Mouse (Mus musculus) forebrain, embryonic 11.5 days (tissue): ENCODE results near the gene Nrm. TPM values are rescaled to one million over a fixed set of nuclear protein-coding genes. Genes with fewer than 3 reads are reported as not detected.

ENCODE experiments used
- ATAC-seq: fragments of 200-750 bp; cut with Nextera tagmentation; replicated peaks from 2 replicates; pipeline ENCODE4 v1.8.0; 2017; ENCODE audit warnings: moderate TSS enrichment; ENCODE audit not compliant: low FRiP score
- DNase-seq: peaks from one replicate; pipeline ENCODE4 v3.0.0-alpha.2; 2017; ENCODE audit warnings: low spot score
- H3K27ac ChIP-seq: fragments of 300-500 bp; sonication (generic); 2 replicates; pipeline ENCODE4 v1.5.1; 2014; ENCODE audit warnings: low read depth, low read length
- H3K27me3 ChIP-seq: fragments of 300-500 bp; sonication (generic); 2 replicates; pipeline ENCODE4 v1.6.1; 2014; ENCODE audit warnings: mild to moderate bottlenecking, low read length, mixed read lengths; ENCODE audit not compliant: control insufficient read depth, insufficient read depth
- H3K36me3 ChIP-seq: fragments of 300-500 bp; sonication (generic); 2 replicates; pipeline ENCODE4 v1.6.1; 2014; ENCODE audit warnings: mild to moderate bottlenecking, low read length, moderate library complexity, mixed read lengths; ENCODE audit not compliant: control insufficient read depth, insufficient read depth
- H3K4me1 ChIP-seq: fragments of 300-500 bp; sonication (generic); replicated peaks from 2 replicates; pipeline ENCODE4 v1.6.1; 2014; ENCODE audit warnings: low read length, mixed read lengths; ENCODE audit not compliant: control insufficient read depth, insufficient read depth
- H3K4me2 ChIP-seq: fragments of 300-500 bp; sonication (generic); 2 replicates; pipeline ENCODE4 v1.6.1; 2014; ENCODE audit warnings: low read depth, mild to moderate bottlenecking, low read length, moderate library complexity, mixed read lengths; ENCODE audit not compliant: severe bottlenecking
- H3K4me3 ChIP-seq: fragments of 300-500 bp; sonication (generic); 2 replicates; pipeline ENCODE4 v1.5.1; 2014; ENCODE audit warnings: low read depth, low read length
- H3K9ac ChIP-seq: fragments of 300-500 bp; sonication (generic); 2 replicates; pipeline ENCODE4 v1.6.1; 2014; ENCODE audit warnings: low read length
- H3K9me3 ChIP-seq: fragments of 300-500 bp; sonication (generic); 2 replicates; pipeline ENCODE4 v1.6.1; 2016; ENCODE audit warnings: low read length, mixed read lengths; ENCODE audit not compliant: control insufficient read depth
- WGBS: fragments of 180-500 bp; shearing (Covaris S2); extraction: QIAGEN DNeasy Blood & Tissue Kit; methylation state at CpG from one replicate; pipeline ENCODE4 v1.1.7; 2014; 5-methylcytosine and 5-hydroxymethylcytosine counted together
- polyA plus RNA-seq: library from polyadenylated mRNA; unstranded; fragments of >200 nt; fragmentation: Nextera tagmentation; extraction: Ambion mirVana; gene quantifications from 2 replicates; pipeline ENCODE4 v1.2.1, GENCODE M21; 2014

Gene Nrm
- polyA plus RNA-seq, 1 experiment from 2014 or later = 68.8 TPM

DNA sequence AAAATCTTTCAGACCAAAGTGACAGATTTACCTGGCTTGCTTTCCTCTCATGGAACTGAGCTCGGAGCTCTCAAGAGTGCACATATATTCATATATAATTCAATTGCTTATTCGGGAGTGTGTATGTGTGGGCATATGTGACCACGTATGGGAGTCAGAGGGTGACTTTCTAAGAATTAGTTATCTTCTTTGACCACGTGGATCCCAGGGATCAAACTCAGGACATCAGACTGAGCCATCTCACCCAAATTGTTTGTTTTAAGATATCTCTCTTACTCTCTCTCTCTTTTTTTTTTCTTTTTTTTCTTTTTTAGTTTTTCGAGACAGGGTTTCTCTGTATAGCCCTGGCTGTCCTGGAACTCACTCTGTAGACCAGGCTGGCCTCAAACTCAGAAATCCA is 41.0 kb upstream of the Nrm start:
- no peak overlapping the region for H3K4me3 ChIP-seq
- DNase-seq (no peak), ATAC-seq (no peak)
- no peaks in the 10 kb centered on the region for H3K27me3 ChIP-seq
- no peak overlapping the region for H3K9ac ChIP-seq
- no peak overlapping the region for H3K4me2 ChIP-seq
- peaks cover 12% of the 10 kb centered on the region; the same call in 1 of the 2 replicates for H3K4me1 ChIP-seq
- H3K36me3 ChIP-seq = no peaks in the 10 kb centered on the region
- no peak overlapping the region for H3K27ac ChIP-seq
- no peaks in the 10 kb centered on the region for H3K9me3 ChIP-seq
- WGBS = 84% methylated on average over 5 of the region's 5 CpGs

DNA sequence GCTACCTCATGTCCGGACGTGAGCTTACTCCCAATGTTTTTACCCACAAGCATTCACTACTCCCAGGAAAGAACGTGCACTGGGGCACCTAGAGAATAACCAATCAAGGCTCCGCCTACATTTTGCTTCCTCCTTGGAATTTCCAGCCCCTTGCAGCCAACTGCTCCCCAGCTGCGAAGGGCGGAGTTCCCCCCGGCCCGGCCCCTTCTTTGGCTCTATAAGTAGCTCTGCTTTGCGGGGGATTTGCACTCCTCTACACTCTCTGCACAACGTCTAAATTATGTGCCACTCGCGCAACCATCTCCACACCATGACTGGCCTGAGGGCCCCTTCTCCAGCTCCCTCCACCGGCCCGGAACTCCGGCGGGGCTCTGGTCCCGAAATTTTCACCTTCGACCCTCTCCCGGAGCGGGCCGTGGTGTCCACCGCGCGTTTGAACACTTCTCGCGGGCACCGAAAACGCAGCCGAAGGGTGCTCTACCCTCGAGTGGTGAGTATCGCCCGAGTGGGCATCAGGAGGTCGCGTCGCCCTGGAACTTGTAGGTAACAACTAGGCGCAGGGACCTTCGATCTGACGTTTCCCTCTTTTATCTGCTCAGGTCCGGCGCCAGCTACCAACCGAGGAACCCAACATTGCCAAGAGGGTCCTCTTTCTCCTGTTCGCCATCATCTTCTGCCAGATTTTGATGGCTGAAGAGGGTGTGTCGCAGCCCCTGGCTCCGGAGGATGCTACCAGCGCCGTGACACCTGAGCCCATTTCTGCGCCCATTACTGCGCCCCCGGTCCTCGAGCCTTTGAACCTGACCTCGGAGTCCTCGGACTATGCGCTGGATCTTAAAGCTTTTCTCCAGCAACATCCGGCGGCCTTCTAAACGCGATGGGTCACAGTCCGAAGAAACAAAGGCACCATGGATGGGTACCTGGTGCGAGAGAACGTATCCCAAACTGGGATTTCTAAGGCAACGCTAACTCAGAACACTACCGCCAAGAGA is 39.4 kb upstream of the Nrm start, which contains the start of gene Ier3:
Ier3 (plus strand) TSS at position 246 of the 992 bp plus-strand sequence.
- Histone ChIP-seq H3K36me3 (no peaks in the 10 kb centered on the region; the same call in 1 of the 2 replicates), H3K9me3 (no peaks in the 10 kb centered on the region), H3K4me3 (peak within 1 kb of the TSS; percentile 53), H3K27me3 (no peaks in the 10 kb centered on the region), H3K4me2 (peak within 1 kb of the TSS; percentile 94), H3K27ac (no peak within 1 kb of the TSS), H3K9ac (peak within 1 kb of the TSS; percentile 57), H3K4me1 (peaks cover 12% of the 10 kb centered on the region; the same call in 1 of the 2 replicates)
- ATAC-seq (peak; percentile 40; the same call in 1 of the 2 replicates), DNase-seq (peak; percentile 89)
- under 1% methylated on average over 62 of the region's 62 CpGs for WGBS

DNA sequence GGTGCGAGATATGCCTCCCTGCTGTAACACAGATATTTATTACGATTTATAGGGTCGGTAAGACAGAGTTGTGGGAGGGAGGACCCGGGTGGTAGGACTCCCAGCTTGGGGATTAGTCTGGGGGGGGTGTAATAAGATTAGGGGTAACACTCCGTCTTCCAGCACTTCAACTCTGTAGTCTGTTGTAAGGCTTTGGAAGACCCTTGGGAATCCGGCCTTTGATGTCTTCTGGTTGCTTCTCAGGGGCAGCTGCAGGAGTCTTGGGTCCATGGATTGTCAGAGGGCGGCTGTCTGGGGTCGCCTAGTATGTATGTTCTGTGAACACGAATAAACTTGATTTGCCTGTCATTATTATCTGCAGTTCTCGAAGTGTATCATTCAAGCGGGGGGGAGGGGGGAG is 38.6 kb upstream of the Nrm start:
- DNase-seq (no peak), ATAC-seq (no peak; the same call in none of the 2 replicates)
- H3K9me3 ChIP-seq = no peaks in the 10 kb centered on the region
- 3% methylated on average over 11 of the region's 11 CpGs for WGBS
- H3K4me1 ChIP-seq = peaks cover 12% of the 10 kb centered on the region; the same call in 1 of the 2 replicates
- peak overlapping the region; percentile 53 for H3K4me3 ChIP-seq
- peak overlapping the region; percentile 94 for H3K4me2 ChIP-seq
- no peaks in the 10 kb centered on the region; the same call in none of the 2 replicates for H3K36me3 ChIP-seq
- H3K9ac ChIP-seq = peak overlapping the region; percentile 57
- no peaks in the 10 kb centered on the region for H3K27me3 ChIP-seq
- peak overlapping the region; percentile 18; the same call in 1 of the 2 replicates for H3K27ac ChIP-seq

DNA sequence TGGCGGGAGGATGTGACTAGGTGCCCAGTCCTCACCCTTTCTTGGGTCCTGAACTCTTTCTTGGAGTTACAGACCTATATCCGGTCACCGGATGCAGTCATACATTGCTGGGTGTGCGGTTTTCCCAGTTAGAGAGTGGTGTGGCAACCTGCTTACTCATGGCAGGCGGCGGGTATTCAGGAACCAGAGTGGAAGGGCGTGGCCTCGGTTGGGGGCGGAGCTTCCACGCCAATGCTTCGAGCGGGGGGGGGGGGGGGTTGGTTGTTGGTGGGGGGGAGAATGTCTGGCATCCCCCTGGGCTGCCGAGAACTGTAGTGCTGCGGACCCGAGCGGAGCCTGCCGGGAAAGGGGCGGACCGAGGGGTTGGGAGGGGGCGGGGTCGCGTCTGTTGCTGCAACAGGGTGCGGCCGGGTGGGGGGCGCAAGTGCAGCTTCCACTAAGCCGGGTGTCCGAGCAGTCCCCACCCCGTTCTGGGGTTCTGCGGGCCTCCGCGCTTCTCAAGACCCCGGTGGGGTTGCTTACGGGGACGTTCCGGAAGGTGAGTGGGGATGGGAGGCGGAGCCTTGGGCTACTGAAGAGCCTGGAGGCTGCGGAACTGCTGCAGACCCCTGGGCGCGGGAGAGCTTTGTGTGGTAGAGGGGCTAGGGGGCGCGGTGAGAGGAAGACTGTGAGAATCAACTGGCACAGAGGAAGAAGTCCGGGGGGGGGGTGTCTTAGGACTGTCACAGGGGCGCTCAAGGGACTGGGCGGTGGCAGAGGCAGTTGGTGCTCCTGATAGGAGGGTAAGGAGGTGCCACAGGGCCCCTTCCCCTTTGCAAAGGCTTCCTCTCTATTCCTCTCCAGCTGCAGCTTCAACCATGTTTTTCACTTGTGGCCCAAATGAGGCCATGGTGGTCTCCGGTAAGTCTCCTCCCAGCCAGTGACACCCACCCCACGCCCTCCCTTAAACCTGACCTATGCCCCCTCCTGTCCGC is 37.9 kb upstream of the Nrm start, which contains the start of gene Flot1:
Flot1 (plus strand) TSS at position 267 of the 974 bp plus-strand sequence.
- Histone ChIP-seq H3K36me3 (peaks cover 2% of the 10 kb centered on the region), H3K9me3 (no peaks in the 10 kb centered on the region), H3K4me3 (peak within 1 kb of the TSS; percentile 53), H3K9ac (peak within 1 kb of the TSS; percentile 58), H3K4me1 (peaks cover 12% of the 10 kb centered on the region; the same call in 1 of the 2 replicates), H3K4me2 (peak within 1 kb of the TSS; percentile 94), H3K27ac (peak within 1 kb of the TSS; percentile 55), H3K27me3 (no peaks in the 10 kb centered on the region)
- peak; percentile 96 for DNase-seq
- ATAC-seq = peak; percentile 91
- under 1% methylated on average over 43 of the region's 47 CpGs for WGBS

DNA sequence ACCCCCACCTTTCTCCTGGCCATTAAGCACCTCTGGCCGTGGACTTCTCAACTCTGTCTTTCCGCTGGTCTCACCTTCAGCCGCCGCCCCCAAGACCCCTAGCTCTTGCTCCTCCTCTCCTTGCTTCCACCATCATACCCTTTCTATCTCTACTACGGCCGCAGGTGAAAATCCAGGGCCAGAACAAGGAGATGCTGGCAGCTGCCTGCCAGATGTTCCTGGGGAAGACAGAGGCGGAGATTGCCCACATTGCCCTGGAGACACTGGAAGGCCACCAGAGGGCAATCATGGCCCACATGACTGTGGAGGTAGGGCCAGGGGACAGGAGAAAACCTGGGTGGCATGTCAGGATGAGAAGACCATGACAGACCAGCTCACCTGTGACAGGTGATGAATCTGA is 36.7 kb upstream of the Nrm start:
- Histone ChIP-seq H3K9me3 (no peaks in the 10 kb centered on the region), H3K27ac (no peak overlapping the region), H3K4me2 (0 out of 2 replicates have a peak overlapping the region, but pooled peaks have one; percentile 94), H3K4me3 (0 out of 2 replicates have a peak overlapping the region, but pooled peaks have one; percentile 53), H3K27me3 (no peaks in the 10 kb centered on the region), H3K4me1 (peaks cover 12% of the 10 kb centered on the region; the same call in 1 of the 2 replicates), H3K36me3 (peaks cover 2% of the 10 kb centered on the region), H3K9ac (no peak overlapping the region)
- ATAC-seq = no peak
- DNase-seq = peak; percentile 57
- WGBS = 63% methylated on average over 7 of the region's 7 CpGs

DNA sequence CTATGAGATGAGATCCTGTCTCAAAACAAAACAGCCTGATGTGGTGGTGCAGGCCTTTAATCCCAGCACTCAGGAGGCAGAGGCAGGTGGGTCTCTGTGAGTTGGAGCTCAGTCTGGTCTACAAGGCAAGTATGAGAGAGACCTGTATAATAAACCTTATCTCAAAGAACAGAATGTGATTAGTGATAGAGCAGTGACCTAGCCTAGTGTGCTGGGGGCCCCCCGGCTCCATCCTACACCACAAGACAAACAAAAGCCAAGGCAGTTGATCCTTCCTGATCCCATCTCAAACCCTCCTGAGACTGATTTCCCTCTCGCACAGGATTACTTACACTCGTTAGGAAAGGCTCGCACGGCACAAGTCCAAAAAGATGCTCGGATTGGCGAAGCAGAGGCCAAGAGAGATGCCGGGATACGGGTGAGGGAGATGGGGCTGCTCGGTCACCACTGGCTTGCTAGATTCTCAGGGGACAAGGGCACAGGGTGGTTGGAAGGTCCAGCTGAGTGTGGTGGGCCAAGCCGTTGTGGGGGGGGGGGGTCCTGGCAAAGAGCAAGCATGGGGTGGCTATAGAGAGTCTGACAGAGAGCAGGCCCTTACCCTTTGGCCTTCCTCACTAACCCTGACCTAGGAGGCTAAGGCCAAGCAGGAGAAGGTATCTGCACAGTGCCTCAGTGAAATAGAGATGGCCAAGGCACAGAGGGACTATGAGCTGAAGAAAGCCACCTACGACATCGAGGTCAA is 35.8 kb upstream of the Nrm start:
- no peak overlapping the region for H3K4me3 ChIP-seq
- H3K9me3 ChIP-seq = no peaks in the 10 kb centered on the region
- H3K27me3 ChIP-seq = no peaks in the 10 kb centered on the region
- no peak overlapping the region for H3K4me2 ChIP-seq
- H3K9ac ChIP-seq = no peak overlapping the region
- H3K4me1 ChIP-seq = peaks cover 16% of the 10 kb centered on the region; the same call in 1 of the 2 replicates
- no peak for ATAC-seq
- no peak overlapping the region for H3K27ac ChIP-seq
- DNase-seq = no peak
- WGBS = 90% methylated on average over 13 of the region's 13 CpGs
- H3K36me3 ChIP-seq = peaks cover 2% of the 10 kb centered on the region

DNA sequence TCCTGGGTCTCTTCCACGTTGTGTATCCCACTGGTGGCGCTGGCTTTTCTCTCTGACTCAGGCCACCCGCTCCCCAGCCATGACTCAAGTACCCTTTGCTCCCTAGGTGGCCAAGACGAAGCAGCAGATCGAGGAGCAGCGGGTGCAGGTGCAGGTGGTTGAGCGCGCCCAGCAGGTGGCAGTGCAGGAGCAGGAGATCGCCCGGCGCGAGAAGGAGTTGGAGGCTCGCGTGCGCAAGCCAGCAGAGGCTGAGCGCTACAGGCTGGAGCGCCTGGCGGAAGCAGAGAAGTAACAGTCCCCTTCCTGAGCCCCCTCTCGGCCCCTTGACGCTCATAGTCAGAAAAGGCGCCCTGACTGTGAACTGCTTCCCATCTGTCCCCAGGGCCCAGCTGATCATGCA is 31.4 kb upstream of the Nrm start:
- Histone ChIP-seq H3K27me3 (no peaks in the 10 kb centered on the region), H3K36me3 (peaks cover 14% of the 10 kb centered on the region), H3K9ac (no peak overlapping the region; the same call in 1 of the 2 replicates), H3K27ac (no peak overlapping the region), H3K4me1 (peaks cover 7% of the 10 kb centered on the region; the same call in 1 of the 2 replicates), H3K4me2 (no peak overlapping the region), H3K4me3 (no peak overlapping the region), H3K9me3 (no peaks in the 10 kb centered on the region)
- DNase-seq = peak; percentile 92
- ATAC-seq = peak; percentile 63
- 1% methylated on average over 21 of the region's 21 CpGs for WGBS
